Mouse (Mus musculus) hindbrain, embryonic 13.5 days (tissue): ENCODE measurements around the gene Amtn. TPM values are rescaled to one million over a fixed set of nuclear protein-coding genes. Genes with fewer than 3 reads are reported as not detected.
"Not testable (repeated sequence)": the region's sequence is repeated elsewhere in the genome, so short reads cannot be mapped to it uniquely, and the experiment has no call there.

Experiments
- ATAC-seq: fragments of 200-750 bp; cut with Nextera tagmentation; 2 replicates; pipeline ENCODE4 v1.8.0; 2017; ENCODE audit warnings: moderate TSS enrichment; ENCODE audit not compliant: low FRiP score
- H3K27ac ChIP-seq: fragments of 300-500 bp; sonication (generic); 2 replicates; pipeline ENCODE4 v1.5.1; 2015; ENCODE audit warnings: inconsistent platforms, mild to moderate bottlenecking, moderate library complexity
- H3K27me3 ChIP-seq: fragments of 300-500 bp; sonication (generic); 2 replicates; pipeline ENCODE4 v1.6.1; 2015; ENCODE audit warnings: mild to moderate bottlenecking, inconsistent platforms
- H3K36me3 ChIP-seq: fragments of 300-500 bp; sonication (generic); 2 replicates; pipeline ENCODE4 v1.6.1; 2015; ENCODE audit warnings: mild to moderate bottlenecking, inconsistent platforms
- H3K4me1 ChIP-seq: fragments of 300-500 bp; sonication (generic); replicated peaks from 2 replicates; pipeline ENCODE4 v1.6.1; 2015; ENCODE audit warnings: inconsistent platforms
- H3K4me2 ChIP-seq: fragments of 300-500 bp; sonication (generic); 2 replicates; pipeline ENCODE4 v1.6.1; 2015; ENCODE audit warnings: inconsistent platforms, mild to moderate bottlenecking, moderate library complexity
- H3K4me3 ChIP-seq: fragments of 300-500 bp; sonication (generic); 2 replicates; pipeline ENCODE4 v1.5.1; 2015; ENCODE audit warnings: mild to moderate bottlenecking, inconsistent platforms
- H3K9ac ChIP-seq: fragments of 300-500 bp; sonication (generic); 2 replicates; pipeline ENCODE4 v1.6.1; 2015; ENCODE audit warnings: mild to moderate bottlenecking, inconsistent platforms
- H3K9me3 ChIP-seq: fragments of 300-500 bp; sonication (generic); 2 replicates; pipeline ENCODE4 v1.6.1; 2016; ENCODE audit warnings: inconsistent platforms
- WGBS: fragments of 180-500 bp; shearing (Covaris S2); methylation state at CpG from one replicate; pipeline ENCODE4 v1.1.7; 2015; 5-methylcytosine and 5-hydroxymethylcytosine counted together
- polyA plus RNA-seq: library from polyadenylated mRNA; unstranded; fragments of >200 nt; fragmentation: Nextera tagmentation; extraction: Ambion mirVana; gene quantifications from 2 replicates; pipeline ENCODE4 v1.2.1, GENCODE M21; 2015

The Amtn gene
- polyA plus RNA-seq, result not detected in 2 replicates

DNA sequence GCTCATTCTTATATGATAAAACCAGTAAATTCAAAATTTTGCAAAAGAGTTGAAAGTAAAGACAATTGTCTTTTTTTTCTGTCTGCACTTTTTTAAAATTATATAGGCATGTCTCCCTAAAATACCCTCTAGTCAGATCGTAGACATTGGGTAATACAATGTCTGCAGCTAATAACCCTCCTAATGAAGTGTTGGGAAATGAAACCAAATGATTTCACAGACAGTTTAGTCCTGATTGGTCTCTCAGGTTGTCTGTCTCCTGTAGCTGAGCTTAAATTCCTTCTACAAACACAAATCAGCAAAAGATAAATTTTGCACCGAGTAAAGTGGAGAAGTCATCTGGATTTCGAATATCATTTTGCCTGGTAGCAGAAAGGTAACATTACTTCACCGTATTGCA is at the start of gene Amtn:
Amtn (plus strand) TSS at position 301 of the 400 bp plus-strand sequence.
- Histone ChIP-seq H3K27me3 (no peaks in the 10 kb centered on the region), H3K4me1 (no peaks in the 10 kb centered on the region), H3K36me3 (no peaks in the 10 kb centered on the region), H3K9ac (no peak within 1 kb of the TSS), H3K27ac (no peak within 1 kb of the TSS), H3K4me2 (no peak within 1 kb of the TSS), H3K4me3 (no peak within 1 kb of the TSS), H3K9me3 (no peaks in the 10 kb centered on the region)
- ATAC-seq, result no peak
- WGBS, result 88% methylated on average over 4 of the region's 4 CpGs

DNA sequence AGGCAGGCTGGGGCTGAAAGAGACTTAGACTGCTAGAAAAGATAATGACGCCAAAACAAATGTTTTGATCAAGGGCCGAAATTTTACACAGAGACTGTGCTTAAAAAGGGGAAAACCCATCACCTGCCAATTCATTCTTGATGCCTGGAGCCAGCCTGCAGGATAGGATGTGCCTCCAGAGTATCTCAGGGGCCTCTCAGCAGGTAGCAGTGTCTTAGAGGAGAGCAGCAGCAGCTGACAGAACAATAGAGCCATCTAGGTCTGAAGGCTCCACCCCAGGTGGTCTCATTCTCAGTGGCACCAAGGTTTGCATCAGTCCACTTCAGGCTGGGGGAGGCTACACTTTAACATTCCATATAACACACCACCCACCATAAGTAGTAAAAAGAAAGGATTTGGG is 27.4 kb upstream of the Amtn start:
- H3K4me1 ChIP-seq, H3K4me3 ChIP-seq, H3K4me2 ChIP-seq, H3K9ac ChIP-seq, ATAC-seq, H3K9me3 ChIP-seq, H3K36me3 ChIP-seq, H3K27me3 ChIP-seq, H3K27ac ChIP-seq: not testable (repeated sequence)
- WGBS, result 34% methylated on average over 2 of the region's 2 CpGs

DNA sequence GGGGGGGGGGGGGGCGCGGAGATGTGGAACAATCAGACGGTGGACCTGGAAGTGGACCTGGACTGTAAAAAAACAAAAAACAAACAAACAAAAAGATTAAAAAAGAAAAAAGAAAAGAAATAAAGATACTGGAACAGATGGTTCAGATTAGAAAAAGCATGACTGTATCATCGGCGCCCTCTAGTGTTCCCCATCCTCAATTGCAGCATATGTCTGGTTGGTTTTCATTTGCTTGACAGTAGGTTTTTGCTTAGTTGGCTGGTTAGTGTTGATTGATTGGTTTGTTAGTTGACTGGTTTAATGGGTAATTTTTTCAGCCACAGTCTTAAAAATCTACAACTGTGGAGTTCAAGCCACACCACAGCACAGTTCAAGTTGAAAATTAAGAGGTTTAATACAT is 11.1 kb upstream of the Amtn start:
- Histone ChIP-seq H3K27me3 (no peaks in the 10 kb centered on the region), H3K27ac (no peak overlapping the region), H3K4me3 (no peak overlapping the region), H3K36me3 (no peaks in the 10 kb centered on the region), H3K9me3 (no peaks in the 10 kb centered on the region), H3K4me1 (no peaks in the 10 kb centered on the region), H3K9ac (no peak overlapping the region), H3K4me2 (no peak overlapping the region)
- WGBS, result 2% methylated on average over 5 of the region's 5 CpGs
- no peak for ATAC-seq

DNA sequence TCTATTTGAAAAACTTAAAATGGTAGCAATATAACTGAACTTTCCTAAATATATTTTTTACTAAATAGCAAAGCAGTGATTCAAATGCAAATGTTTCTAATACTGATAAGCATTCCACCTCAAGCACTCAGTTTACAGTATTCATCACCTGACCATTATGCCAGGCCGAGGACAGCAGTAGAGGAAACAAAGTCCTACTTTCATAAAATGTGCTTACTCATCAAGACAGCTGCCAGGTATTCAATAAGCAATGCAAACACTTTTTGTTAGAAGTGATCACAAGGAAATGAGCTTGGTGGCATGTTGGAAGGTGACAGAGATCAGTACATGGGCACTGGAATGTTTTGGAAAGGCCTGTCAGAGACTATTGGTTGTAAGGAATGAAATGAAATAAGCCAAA is 9.0 kb upstream of the Amtn start:
- Histone ChIP-seq H3K27ac (no peak overlapping the region), H3K4me2 (no peak overlapping the region), H3K4me3 (no peak overlapping the region), H3K27me3 (no peaks in the 10 kb centered on the region), H3K4me1 (no peaks in the 10 kb centered on the region), H3K36me3 (no peaks in the 10 kb centered on the region), H3K9me3 (no peaks in the 10 kb centered on the region), H3K9ac (no peak overlapping the region)
- 75% methylated on average over 1 of the region's 1 CpGs for WGBS
- ATAC-seq, result no peak

DNA sequence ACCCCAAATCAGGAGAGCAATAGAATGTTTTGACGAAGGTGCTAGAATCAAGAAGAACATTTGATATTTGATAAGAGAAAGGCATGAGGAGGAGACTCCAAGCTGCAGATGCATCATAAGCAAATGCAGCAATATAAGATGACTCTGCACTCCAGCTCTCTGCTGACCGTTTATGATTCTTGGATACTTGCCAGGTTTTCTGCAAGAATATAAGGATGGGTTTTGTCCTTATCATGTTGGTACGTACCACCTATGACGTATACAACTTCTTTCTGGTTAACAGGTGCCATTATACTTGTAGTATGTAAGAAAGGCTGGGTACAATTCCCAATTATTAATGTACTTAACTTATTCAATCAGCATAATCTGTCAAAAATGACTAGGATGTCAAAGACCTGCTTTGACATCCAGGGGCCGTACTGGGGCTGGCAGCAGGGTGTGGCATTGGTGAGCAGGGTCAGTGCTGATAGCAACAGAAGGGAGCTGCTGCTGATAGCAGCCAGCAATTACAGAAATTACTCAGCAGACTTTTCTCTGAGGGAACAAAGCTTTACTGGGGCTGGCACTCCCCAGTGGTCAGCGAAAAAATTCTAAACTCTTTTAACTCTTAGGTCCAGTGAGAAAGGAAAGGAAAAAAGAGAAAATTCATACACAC is 5.2 kb upstream of the Amtn start:
- ATAC-seq, result no peak

DNA sequence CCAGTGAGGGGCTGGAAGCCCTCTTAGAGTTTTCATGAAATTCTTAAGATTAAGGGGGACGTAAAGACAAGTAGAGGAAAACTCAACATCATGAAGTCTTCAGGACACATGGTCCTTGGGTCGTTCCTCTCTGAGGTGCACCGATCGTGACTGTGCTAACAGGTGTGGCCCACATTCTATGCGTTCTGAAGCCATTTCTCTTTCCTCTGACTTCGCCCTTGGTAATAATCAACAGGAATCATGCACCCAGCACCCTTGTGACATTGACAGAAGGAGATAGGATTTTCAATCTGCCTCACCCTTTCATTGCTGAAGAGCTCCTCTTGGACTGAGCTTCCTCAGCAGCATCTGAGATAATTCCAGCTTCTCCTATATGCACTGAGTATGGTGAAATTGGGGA is 3.3 kb upstream of the Amtn start:
- Histone ChIP-seq H3K9me3 (no peaks in the 10 kb centered on the region), H3K4me2 (no peak overlapping the region), H3K4me1 (no peaks in the 10 kb centered on the region), H3K27me3 (no peaks in the 10 kb centered on the region), H3K27ac (no peak overlapping the region), H3K9ac (no peak overlapping the region), H3K4me3 (no peak overlapping the region), H3K36me3 (no peaks in the 10 kb centered on the region)
- WGBS, result 92% methylated on average over 6 of the region's 6 CpGs
- ATAC-seq, result no peak

More for the DNA sequence above, 5.2 kb upstream of the Amtn start:
- Histone ChIP-seq H3K4me1 (no peaks in the 10 kb centered on the region), H3K27me3 (no peaks in the 10 kb centered on the region), H3K4me3 (no peak overlapping the region), H3K9ac (no peak overlapping the region), H3K27ac (no peak overlapping the region), H3K36me3 (no peaks in the 10 kb centered on the region), H3K9me3 (no peaks in the 10 kb centered on the region), H3K4me2 (no peak overlapping the region)
- WGBS, result 84% methylated on average over 6 of the region's 6 CpGs

DNA sequence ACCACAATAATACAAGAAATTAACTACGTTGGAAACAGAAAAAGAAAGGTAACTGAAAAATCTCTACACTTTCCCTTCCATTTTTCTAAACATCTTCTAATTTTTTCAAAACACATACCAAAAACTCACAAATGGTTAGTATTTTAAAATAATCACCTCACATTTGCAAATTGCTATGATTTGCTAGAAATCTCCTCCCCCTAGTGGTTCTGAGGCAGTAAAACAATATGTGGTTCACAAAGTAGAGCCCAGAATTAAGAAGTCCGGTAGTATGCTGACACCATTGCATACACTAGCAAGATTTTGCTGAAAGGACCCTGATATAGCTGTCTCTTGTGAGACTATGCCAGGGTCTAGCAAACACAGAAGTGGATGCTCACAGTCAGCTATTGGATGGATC is 16.1 kb downstream of the Amtn start:
- not testable (repeated sequence) for H3K27ac ChIP-seq, H3K36me3 ChIP-seq, H3K9ac ChIP-seq, H3K4me2 ChIP-seq, H3K27me3 ChIP-seq, H3K4me1 ChIP-seq, H3K4me3 ChIP-seq, ATAC-seq, H3K9me3 ChIP-seq
- 93% methylated on average over 2 of the region's 2 CpGs for WGBS

DNA sequence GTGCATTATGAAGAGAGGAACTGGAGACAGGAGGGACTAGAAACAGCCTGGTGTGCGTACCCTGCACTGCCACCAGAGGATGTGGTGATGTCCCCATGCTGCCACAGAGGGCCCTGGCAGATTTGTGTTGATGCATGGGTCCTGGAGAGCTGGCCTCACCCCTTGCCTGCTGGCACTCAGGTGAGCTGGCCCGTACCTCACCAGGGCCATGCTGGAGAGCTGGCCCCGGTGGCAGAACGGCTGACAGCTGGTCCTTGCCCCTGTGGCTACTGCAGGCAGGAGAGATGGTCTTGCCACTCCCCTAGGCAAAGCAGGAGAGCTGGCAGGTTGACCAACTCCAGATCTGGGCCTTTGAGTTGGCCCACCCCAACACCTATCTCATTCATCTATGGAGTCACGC is 22.7 kb downstream of the Amtn start:
- Histone ChIP-seq H3K36me3 (no peaks in the 10 kb centered on the region), H3K9ac (no peak overlapping the region), H3K9me3 (no peaks in the 10 kb centered on the region), H3K4me2 (no peak overlapping the region), H3K27me3 (no peaks in the 10 kb centered on the region), H3K4me3 (no peak overlapping the region), H3K27ac (no peak overlapping the region), H3K4me1 (no peaks in the 10 kb centered on the region)
- ATAC-seq, result 0 out of 2 replicates have a peak, but pooled peaks have one; percentile 32
- WGBS, result 73% methylated on average over 5 of the region's 5 CpGs

DNA sequence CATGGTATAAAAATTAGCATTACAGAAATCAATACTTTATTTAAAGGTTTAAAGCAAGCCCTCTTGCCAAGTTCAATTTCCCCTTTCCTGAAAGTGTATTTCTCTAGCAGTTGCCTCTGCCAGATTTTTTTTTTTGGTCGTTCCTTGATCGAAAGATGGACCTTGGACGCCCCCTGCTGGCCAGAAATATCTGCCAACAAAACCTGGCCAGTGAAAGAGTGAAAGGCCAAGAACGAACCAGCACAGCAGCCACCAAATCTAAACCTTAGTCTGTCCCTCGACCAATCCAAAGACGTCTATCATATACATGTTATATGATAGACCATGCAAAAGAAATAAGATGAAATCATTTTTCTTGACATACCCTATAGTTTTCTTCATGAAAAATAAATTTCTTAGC is 23.9 kb downstream of the Amtn start:
- Histone ChIP-seq H3K4me2 (no peak overlapping the region), H3K27ac (no peak overlapping the region), H3K4me3 (no peak overlapping the region), H3K4me1 (no peaks in the 10 kb centered on the region), H3K9me3 (no peaks in the 10 kb centered on the region), H3K9ac (no peak overlapping the region), H3K36me3 (no peaks in the 10 kb centered on the region), H3K27me3 (no peaks in the 10 kb centered on the region)
- ATAC-seq, result no peak
- 10% methylated on average over 6 of the region's 6 CpGs for WGBS

GRCm38 (mm10) chr5:88401464-88401863 is 25.6 kb downstream of the Amtn start:
- Histone ChIP-seq H3K4me1 (no peaks in the 10 kb centered on the region), H3K4me3 (no peak overlapping the region), H3K4me2 (no peak overlapping the region), H3K27me3 (no peaks in the 10 kb centered on the region), H3K9ac (no peak overlapping the region), H3K36me3 (no peaks in the 10 kb centered on the region), H3K27ac (no peak overlapping the region), H3K9me3 (no peaks in the 10 kb centered on the region)
- 87% methylated on average over 3 of the region's 3 CpGs for WGBS
- no peak for ATAC-seq

GRCm38 (mm10) chr5:88420319-88421065 is 44.6 kb downstream of the Amtn start:
- H3K9me3 ChIP-seq, result no peaks in the 10 kb centered on the region
- no peaks in the 10 kb centered on the region for H3K4me1 ChIP-seq
- 90% methylated on average over 8 of the region's 8 CpGs for WGBS
- H3K27ac ChIP-seq, result no peak overlapping the region
- no peak overlapping the region for H3K4me3 ChIP-seq
- H3K9ac ChIP-seq, result no peak overlapping the region
- H3K4me2 ChIP-seq, result no peak overlapping the region
- H3K36me3 ChIP-seq, result no peaks in the 10 kb centered on the region
- ATAC-seq, result no peak
- H3K27me3 ChIP-seq, result no peaks in the 10 kb centered on the region

DNA sequence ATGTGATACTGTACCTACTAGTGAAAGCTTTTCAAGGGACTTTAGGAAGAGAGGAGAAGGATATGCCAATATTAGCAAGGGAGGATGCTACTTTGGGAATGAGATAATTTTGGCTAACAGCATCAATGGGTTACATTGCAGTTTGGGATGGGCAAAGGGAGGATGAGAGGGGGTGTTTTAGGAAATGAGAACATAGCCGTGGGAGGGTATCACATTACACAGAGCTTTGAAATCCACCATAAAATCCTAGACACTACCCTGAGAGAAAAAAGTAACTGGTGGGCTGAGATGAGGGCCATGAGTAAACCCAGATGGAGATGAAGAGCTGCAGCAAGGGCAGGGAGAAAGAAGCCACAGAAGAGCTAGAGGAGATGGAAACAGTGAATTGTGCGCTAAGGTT is 49.0 kb downstream of the Amtn start:
- not testable (repeated sequence) for H3K27me3 ChIP-seq, H3K4me3 ChIP-seq, ATAC-seq, H3K4me2 ChIP-seq, H3K4me1 ChIP-seq, H3K27ac ChIP-seq, H3K36me3 ChIP-seq, H3K9ac ChIP-seq, H3K9me3 ChIP-seq
- 82% methylated on average over 2 of the region's 2 CpGs for WGBS

- no peak overlapping the region for H3K9ac ChIP-seq
- no peaks in the 10 kb centered on the region for H3K9me3 ChIP-seq
- H3K4me2 ChIP-seq, result no peak overlapping the region
- WGBS, result 77% methylated on average over 1 of the region's 1 CpGs
- no peaks in the 10 kb centered on the region for H3K27me3 ChIP-seq
- no peaks in the 10 kb centered on the region for H3K36me3 ChIP-seq
- H3K4me3 ChIP-seq, result no peak overlapping the region
- no peak overlapping the region for H3K27ac ChIP-seq
- no peak for ATAC-seq
- H3K4me1 ChIP-seq, result no peaks in the 10 kb centered on the region
Observed at GRCm38 (mm10) chr5:88426753-88427152, 50.8 kb downstream of the Amtn start.
